8 mouse cellular contexts compared by ENCODE assay signal in genomic region chr17:35673416-35674035, GRCm38 (mm10). TPM values are rescaled to one million over a fixed set of nuclear protein-coding genes. Genes with fewer than 3 reads are reported as not detected.
A peak's percentile ranks its signal among the peaks of the same experiment; 100 is the strongest.
DNase-seq lines count a peak whose midpoint lies in the region; ATAC-seq and TF ChIP-seq lines count a peak whose summit lies in the region.

Gene Gtf2h4, minus strand, starts transcription at chr17:35673739.

- peak within 1 kb of the TSS; percentile 73 for H3K4me2 ChIP-seq in heart, embryonic 12.5 days
- H3K4me2 ChIP-seq in kidney, postnatal 0 days (ENCODE audit: low read length), result peak within 1 kb of the TSS; percentile 79
- peak within 1 kb of the TSS; percentile 91 for H3K4me2 ChIP-seq in liver, embryonic 11.5 days
- H3K4me2 ChIP-seq in stomach, embryonic 14.5 days (replicated peaks; ENCODE audit: low read depth, low read length), result peak within 1 kb of the TSS; percentile 64

- H3K4me3 ChIP-seq in heart, embryonic 12.5 days, result peak within 1 kb of the TSS; percentile 60
- peak within 1 kb of the TSS; percentile 55 for H3K4me3 ChIP-seq in kidney, postnatal 0 days (replicated peaks; ENCODE audit: low read depth, low read length)
- peak within 1 kb of the TSS; percentile 89 for H3K4me3 ChIP-seq in liver, embryonic 11.5 days (ENCODE audit: low read depth, low read length)
- H3K4me3 ChIP-seq in stomach, embryonic 14.5 days (ENCODE audit: low read depth, low read length), result peak within 1 kb of the TSS; percentile 81

- TF ChIP-seq CTCF in kidney, postnatal 0 days (IDR thresholded peaks at IDR 0.05; ENCODE audit: low read depth), result no peak

- H3K36me3 ChIP-seq in heart, embryonic 12.5 days, result peaks cover 18% of the 10 kb centered on the region
- H3K36me3 ChIP-seq in kidney, postnatal 0 days (ENCODE audit: insufficient read depth, low read length), result no peaks in the 10 kb centered on the region
- peaks cover 3% of the 10 kb centered on the region; the same call in 1 of the 2 replicates for H3K36me3 ChIP-seq in liver, embryonic 11.5 days (ENCODE audit: control insufficient read depth, insufficient read depth, low read length)
- peaks cover 12% of the 10 kb centered on the region; the same call in 1 of the 2 replicates for H3K36me3 ChIP-seq in stomach, embryonic 14.5 days (ENCODE audit: control insufficient read depth, insufficient read depth, low read length)

- peak within 1 kb of the TSS; percentile 84 for H3K9ac ChIP-seq in heart, embryonic 12.5 days
- H3K9ac ChIP-seq in kidney, postnatal 0 days (ENCODE audit: low read depth, low read length), result peak within 1 kb of the TSS; percentile 69
- peak within 1 kb of the TSS; percentile 92 for H3K9ac ChIP-seq in liver, embryonic 11.5 days (ENCODE audit: low read depth, low read length)
- peak within 1 kb of the TSS; percentile 79 for H3K9ac ChIP-seq in stomach, embryonic 14.5 days (replicated peaks; ENCODE audit: low read depth, low read length)

- no peak within 1 kb of the TSS for H3K27ac ChIP-seq in heart, embryonic 12.5 days (ENCODE audit: poor library complexity, severe bottlenecking)
- no peak within 1 kb of the TSS for H3K27ac ChIP-seq in kidney, postnatal 0 days
- peak within 1 kb of the TSS; percentile 15; the same call in 1 of the 2 replicates for H3K27ac ChIP-seq in liver, embryonic 11.5 days (ENCODE audit: low read depth, low read length)
- no peak within 1 kb of the TSS for H3K27ac ChIP-seq in stomach, embryonic 14.5 days (ENCODE audit: low read length)

- no peaks in the 10 kb centered on the region for H3K9me3 ChIP-seq in heart, embryonic 12.5 days (replicated peaks)
- no peaks in the 10 kb centered on the region for H3K9me3 ChIP-seq in kidney, postnatal 0 days (replicated peaks; ENCODE audit: low read length)
- H3K9me3 ChIP-seq in liver, embryonic 11.5 days (ENCODE audit: control insufficient read depth, low read length), result no peaks in the 10 kb centered on the region
- no peaks in the 10 kb centered on the region for H3K9me3 ChIP-seq in stomach, embryonic 14.5 days (ENCODE audit: control insufficient read depth, low read depth, low read length)

- DNase-seq in CD4-positive, CD25-positive, alpha-beta regulatory T cell, adult 2 months (ENCODE audit: low read depth, low spot score), result peak; percentile 95
- DNase-seq in brain, embryonic 18.5 days (ENCODE audit: low read depth, low spot score), result peak; percentile 94
- peak; percentile 98 for DNase-seq in kidney, postnatal 0 days (ENCODE audit: low spot score)
- DNase-seq in liver, embryonic 11.5 days (ENCODE audit: low spot score), result peak; percentile 70
- DNase-seq in naive thymus-derived CD4-positive, alpha-beta T cell, adult 2 months (ENCODE audit: low read depth), result peak; percentile 95

- H3K27me3 ChIP-seq in heart, embryonic 12.5 days (replicated peaks), result no peaks in the 10 kb centered on the region
- H3K27me3 ChIP-seq in kidney, postnatal 0 days (ENCODE audit: insufficient read depth, low read length), result no peaks in the 10 kb centered on the region
- H3K27me3 ChIP-seq in liver, embryonic 11.5 days (replicated peaks; ENCODE audit: control insufficient read depth, insufficient read depth, low read length), result no peaks in the 10 kb centered on the region
- H3K27me3 ChIP-seq in stomach, embryonic 14.5 days (ENCODE audit: control insufficient read depth, insufficient read depth, low read length), result no peaks in the 10 kb centered on the region

- H3K4me1 ChIP-seq in heart, embryonic 12.5 days (replicated peaks), result peaks cover 7% of the 10 kb centered on the region
- peaks cover 4% of the 10 kb centered on the region; the same call in 1 of the 2 replicates for H3K4me1 ChIP-seq in kidney, postnatal 0 days (replicated peaks; ENCODE audit: insufficient read depth, low read length)
- H3K4me1 ChIP-seq in liver, embryonic 11.5 days (replicated peaks; ENCODE audit: control insufficient read depth, insufficient read depth, low read length), result peaks cover 6% of the 10 kb centered on the region
- 0 out of 2 replicates have a peak, but pooled peaks cover 8% of the 10 kb centered on the region for H3K4me1 ChIP-seq in stomach, embryonic 14.5 days (ENCODE audit: control insufficient read depth, insufficient read depth, low read length)

- ATAC-seq in erythroid progenitor cell, adult 5-6 weeks (replicated peaks; ENCODE audit: low FRiP score, poor library complexity, severe bottlenecking), result peak; percentile 95
- peak; percentile 95 for ATAC-seq in heart, embryonic 12.5 days (ENCODE audit: insufficient number of reproducible peaks, low FRiP score)
- ATAC-seq in kidney, postnatal 0 days (replicated peaks; ENCODE audit: low FRiP score, low read depth), result peak; percentile 96
- ATAC-seq in liver, embryonic 11.5 days (replicated peaks; ENCODE audit: low FRiP score), result peak; percentile 97
- peak; percentile 96 for ATAC-seq in stomach, embryonic 14.5 days (ENCODE audit: insufficient number of reproducible peaks, insufficient read depth, low FRiP score, low read depth)

- 2% methylated on average over 23 of the region's 23 CpGs for WGBS in heart, embryonic 12.5 days
- 1% methylated on average over 23 of the region's 23 CpGs for WGBS in kidney, postnatal 0 days
- WGBS in liver, embryonic 11.5 days, result 1% methylated on average over 23 of the region's 23 CpGs
- WGBS in stomach, embryonic 14.5 days, result under 1% methylated on average over 23 of the region's 23 CpGs

RNA-seq across cellular contexts. Expression of gene Gtf2h4, which starts in this region (rescaled TPM):
- 1.1 and 2.5 TPM in 2 replicates for total RNA-seq in erythroid progenitor cell, adult 5-6 weeks (2015; ENCODE audit: low replicate concordance)
- total RNA-seq in erythroid progenitor cell, adult 5-6 weeks (2017; ENCODE audit: low replicate concordance), result 3.6 and 6.3 TPM in 2 replicates
- polyA plus RNA-seq in heart, embryonic 12.5 days (2016; fragmentation: Nextera tagmentation; extraction: Ambion mirVana), result 22.2 and 24.5 TPM in 2 replicates
- 35.6 and 36.5 TPM in 2 replicates for polyA plus RNA-seq in kidney, postnatal 0 days (2015; fragmentation: Nextera tagmentation; extraction: Ambion mirVana)
- polyA plus RNA-seq in liver, embryonic 11.5 days (2014; fragmentation: Nextera tagmentation; extraction: Ambion mirVana), result 55.3 and 58.6 TPM in 2 replicates
- polyA plus RNA-seq in stomach, embryonic 14.5 days (2014; fragmentation: Nextera tagmentation; extraction: Ambion mirVana), result 40.1 and 42.7 TPM in 2 replicates
